ENCODE assay signal across 13 mouse cellular contexts in the genomic region with DNA sequence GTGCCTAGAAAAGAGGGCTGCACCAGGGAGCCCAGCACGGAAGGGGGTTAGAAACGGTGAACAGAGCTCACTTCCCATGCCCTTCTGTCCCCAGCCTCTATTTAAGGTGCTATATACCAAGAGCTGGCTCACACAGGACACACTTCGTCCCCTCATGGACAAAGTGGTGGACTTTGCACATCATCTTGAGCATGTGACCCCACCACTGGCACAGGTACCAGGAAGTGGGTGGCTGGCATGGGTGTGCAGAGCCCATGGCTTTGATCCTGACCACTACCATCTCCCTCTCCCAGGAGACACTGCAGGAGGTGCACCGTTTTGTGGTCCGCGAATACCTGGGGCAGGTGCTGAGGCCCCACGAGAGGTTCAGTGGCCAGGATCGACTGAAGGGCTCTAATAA. TPM values are rescaled to one million over a fixed set of nuclear protein-coding genes. Genes with fewer than 3 reads are reported as not detected.
DNase-seq lines count a peak whose midpoint lies in the region; ATAC-seq lines count a peak whose summit lies in the region.
"Had no signal": no experiment of that assay in that cellular context is flagged by ENCODE, and none has a peak within 500 bp of the region (broad histone marks: within the 10 kb centered on the region; RNA-seq: fewer than 3 reads in every experiment).

No protein-coding gene starts in this region.

- intact Hi-C loops in heart, postnatal 10 days (cut with DNase I): loop anchor here (10.0 kb wide), 1 partner anchor 216 kb away; no protein-coding TSS in a partner anchor

- H3K4me1 ChIP-seq in heart, embryonic 15.5 days (replicated peaks): peaks cover 67% of the 10 kb centered on the region
- peaks cover 86% of the 10 kb centered on the region for H3K4me1 ChIP-seq in embryonic facial prominence, embryonic 10.5 days
- H3K4me1 ChIP-seq in hindbrain, embryonic 15.5 days (replicated peaks): peaks cover 47% of the 10 kb centered on the region
- H3K4me1 ChIP-seq in limb, embryonic 10.5 days: peaks cover 70% of the 10 kb centered on the region

- peak overlapping the region; percentile 80 for H3K4me2 ChIP-seq in heart, embryonic 15.5 days
- peak overlapping the region; percentile 65; the same call in 1 of the 2 replicates for H3K4me2 ChIP-seq in hindbrain, embryonic 15.5 days

- no peak for ATAC-seq in heart, embryonic 15.5 days (replicated peaks; ENCODE audit: insufficient number of reproducible peaks, insufficient read depth, low FRiP score, low read depth)
- no peak for ATAC-seq in hindbrain, embryonic 15.5 days (ENCODE audit: low FRiP score, low read depth)

- H3K36me3 ChIP-seq in heart, embryonic 15.5 days: no peaks in the 10 kb centered on the region
- no peaks in the 10 kb centered on the region for H3K36me3 ChIP-seq in embryonic facial prominence, embryonic 10.5 days (replicated peaks)
- no peaks in the 10 kb centered on the region for H3K36me3 ChIP-seq in hindbrain, embryonic 15.5 days
- H3K36me3 ChIP-seq in limb, embryonic 10.5 days: no peaks in the 10 kb centered on the region

- H3K4me3 ChIP-seq in heart, embryonic 15.5 days: no peak overlapping the region
- peak overlapping the region; percentile 56 for H3K4me3 ChIP-seq in embryonic facial prominence, embryonic 10.5 days
- no peak overlapping the region for H3K4me3 ChIP-seq in hindbrain, embryonic 15.5 days
- peak overlapping the region; percentile 47; the same call in 1 of the 2 replicates for H3K4me3 ChIP-seq in limb, embryonic 10.5 days

- no peak overlapping the region for H3K27ac ChIP-seq in heart, embryonic 15.5 days
- peak overlapping the region; percentile 78 for H3K27ac ChIP-seq in embryonic facial prominence, embryonic 10.5 days (replicated peaks)
- no peak overlapping the region for H3K27ac ChIP-seq in hindbrain, embryonic 15.5 days (replicated peaks)
- H3K27ac ChIP-seq in limb, embryonic 10.5 days: 0 out of 2 replicates have a peak overlapping the region, but pooled peaks have one; percentile 10

- H3K9ac ChIP-seq in heart, embryonic 15.5 days: no peak overlapping the region
- no peak overlapping the region for H3K9ac ChIP-seq in hindbrain, embryonic 15.5 days

- WGBS in heart, embryonic 15.5 days: 22% methylated on average over 8 of the region's 8 CpGs
- WGBS in embryonic facial prominence, embryonic 10.5 days: 18% methylated on average over 8 of the region's 8 CpGs
- WGBS in hindbrain, embryonic 15.5 days: 17% methylated on average over 8 of the region's 8 CpGs
- 17% methylated on average over 8 of the region's 8 CpGs for WGBS in limb, embryonic 10.5 days

- H3K27me3 ChIP-seq in heart, embryonic 15.5 days: peaks cover 64% of the 10 kb centered on the region
- peaks cover 100% of the 10 kb centered on the region for H3K27me3 ChIP-seq in embryonic facial prominence, embryonic 10.5 days (replicated peaks; ENCODE audit: low read depth, poor library complexity, severe bottlenecking)
- peaks cover 66% of the 10 kb centered on the region for H3K27me3 ChIP-seq in hindbrain, embryonic 15.5 days
- H3K27me3 ChIP-seq in limb, embryonic 10.5 days (ENCODE audit: low read depth, poor library complexity, severe bottlenecking): peaks cover 100% of the 10 kb centered on the region

- H3K9me3 ChIP-seq in heart, embryonic 15.5 days (replicated peaks): no peaks in the 10 kb centered on the region
- H3K9me3 ChIP-seq in embryonic facial prominence, embryonic 10.5 days: no peaks in the 10 kb centered on the region
- no peaks in the 10 kb centered on the region for H3K9me3 ChIP-seq in hindbrain, embryonic 15.5 days
- H3K9me3 ChIP-seq in limb, embryonic 10.5 days (replicated peaks): no peaks in the 10 kb centered on the region

- no peak for DNase-seq in heart, postnatal 10 days
- no peak for DNase-seq in embryonic facial prominence, embryonic 10.5 days (ENCODE audit: low spot score)
- DNase-seq in limb, embryonic 10.5 days (ENCODE audit: low spot score): no peak
- DNase-seq in thymus, adult 18-20 months: no peak
- DNase-seq in retina, postnatal 1 day: no peak
- DNase-seq in spleen, postnatal 10 days (ENCODE audit: low spot score in 2 of 2): no peak
- DNase-seq: cerebellum, adult 11 months; layer of hippocampus, postnatal 36 days; lung, postnatal 36 days; spleen, adult 18-20 months had no signal

RNA-seq across cellular contexts. Expression of gene Exoc3l4, which starts 11.5 kb away (rescaled TPM):
- polyA plus RNA-seq in heart, embryonic 15.5 days (2015; fragmentation: Nextera tagmentation; extraction: Ambion mirVana): 8.0 and 15.1 TPM in 2 replicates
- total RNA-seq in heart, postnatal 10 days (2021): 1 to 10 TPM; 5.3 to 8.3 TPM
- polyA plus RNA-seq in embryonic facial prominence, embryonic 10.5 days (2016; fragmentation: Nextera tagmentation; extraction: Ambion mirVana): 5.7 and 7.0 TPM in 2 replicates
- 2.2 and 2.9 TPM in 2 replicates for polyA plus RNA-seq in hindbrain, embryonic 15.5 days (2015; fragmentation: Nextera tagmentation; extraction: Ambion mirVana)
- polyA plus RNA-seq in limb, embryonic 10.5 days (2016; fragmentation: Nextera tagmentation; extraction: Ambion mirVana): 5.1 and 6.5 TPM in 2 replicates

RNA-seq across cellular contexts. Expression of gene Tnfaip2, which starts 13.9 kb away (rescaled TPM):
- polyA plus RNA-seq in heart, embryonic 15.5 days (2015; fragmentation: Nextera tagmentation; extraction: Ambion mirVana): 4.8 and 8.1 TPM in 2 replicates
- 10 to 100 TPM; 28.9 to 41.2 TPM for total RNA-seq in heart, postnatal 10 days (2021)
- 3.9 and 4.0 TPM in 2 replicates for polyA plus RNA-seq in embryonic facial prominence, embryonic 10.5 days (2016; fragmentation: Nextera tagmentation; extraction: Ambion mirVana)
- 0.49 and 1.6 TPM in 2 replicates for polyA plus RNA-seq in hindbrain, embryonic 15.5 days (2015; fragmentation: Nextera tagmentation; extraction: Ambion mirVana)
- polyA plus RNA-seq in limb, embryonic 10.5 days (2016; fragmentation: Nextera tagmentation; extraction: Ambion mirVana): 4.3 and 6.0 TPM in 2 replicates

RNA-seq across cellular contexts. Expression of gene Lbhd2, which starts 21.8 kb away (rescaled TPM):
- polyA plus RNA-seq in heart, embryonic 15.5 days (2015; fragmentation: Nextera tagmentation; extraction: Ambion mirVana): 0.45 and 1.6 TPM in 2 replicates
- total RNA-seq in heart, postnatal 10 days (2021): not detected
- not detected in 2 replicates for polyA plus RNA-seq in embryonic facial prominence, embryonic 10.5 days (2016; fragmentation: Nextera tagmentation; extraction: Ambion mirVana)
- 1.6 and 1.9 TPM in 2 replicates for polyA plus RNA-seq in hindbrain, embryonic 15.5 days (2015; fragmentation: Nextera tagmentation; extraction: Ambion mirVana)
- polyA plus RNA-seq in limb, embryonic 10.5 days (2016; fragmentation: Nextera tagmentation; extraction: Ambion mirVana): not detected in 2 replicates
- total RNA-seq: heart, postnatal 14 days had no signal

RNA-seq across cellular contexts. Expression of gene Cdc42bpb, which starts 50.8 kb away (rescaled TPM):
- polyA plus RNA-seq in heart, embryonic 15.5 days (2015; fragmentation: Nextera tagmentation; extraction: Ambion mirVana): 20.1 and 26.7 TPM in 2 replicates
- total RNA-seq in heart, postnatal 10 days (2021): 100 to 1,000 TPM in 1 of 2 experiments, 10 to 100 TPM in 1; 96.4 to 106 TPM
- polyA plus RNA-seq in embryonic facial prominence, embryonic 10.5 days (2016; fragmentation: Nextera tagmentation; extraction: Ambion mirVana): 32.6 and 32.7 TPM in 2 replicates
- 41.2 and 42.4 TPM in 2 replicates for polyA plus RNA-seq in hindbrain, embryonic 15.5 days (2015; fragmentation: Nextera tagmentation; extraction: Ambion mirVana)
- 30.4 and 32.0 TPM in 2 replicates for polyA plus RNA-seq in limb, embryonic 10.5 days (2016; fragmentation: Nextera tagmentation; extraction: Ambion mirVana)

RNA-seq across cellular contexts. Expression of gene Gm266, which starts 57.3 kb away (rescaled TPM):
- 2.0 and 5.2 TPM in 2 replicates for polyA plus RNA-seq in heart, embryonic 15.5 days (2015; fragmentation: Nextera tagmentation; extraction: Ambion mirVana)
- total RNA-seq in heart, postnatal 10 days (2021): 1 to 10 TPM; 2.2 to 2.4 TPM
- 15.7 and 19.8 TPM in 2 replicates for polyA plus RNA-seq in embryonic facial prominence, embryonic 10.5 days (2016; fragmentation: Nextera tagmentation; extraction: Ambion mirVana)
- polyA plus RNA-seq in hindbrain, embryonic 15.5 days (2015; fragmentation: Nextera tagmentation; extraction: Ambion mirVana): 3.1 and 3.4 TPM in 2 replicates
- polyA plus RNA-seq in limb, embryonic 10.5 days (2016; fragmentation: Nextera tagmentation; extraction: Ambion mirVana): 11.4 and 13.7 TPM in 2 replicates

Comparison
In these comparisons a context has a peak if more than half of its experiments do, and no peak if none do; other contexts are left out.
1. H3K27ac ChIP-seq: peak in embryonic facial prominence, embryonic 10.5 days (single experiment) and limb, embryonic 10.5 days (single experiment); none in heart, embryonic 15.5 days (single experiment) and hindbrain, embryonic 15.5 days (single experiment).
2. H3K4me3 ChIP-seq: peak in embryonic facial prominence, embryonic 10.5 days (single experiment) and limb, embryonic 10.5 days (single experiment); none in heart, embryonic 15.5 days (single experiment) and hindbrain, embryonic 15.5 days (single experiment).